Mouse (Mus musculus): ENCODE data around the gene Igfbp5. TPM values are rescaled to one million over a fixed set of nuclear protein-coding genes. Genes with fewer than 3 reads are reported as not detected.

Igfbp5 gene
- total RNA-seq, 1 experiment: 2.1 TPM

GRCm38 (mm10) chr1:72839791-72840190 is 34.9 kb downstream of the Igfbp5 start:
- Histone ChIP-seq H3K9me3 (ENCODE audit: control insufficient read depth, insufficient read depth, low read depth, low read length) (no peaks in the 10 kb centered on the region), H3K9ac (ENCODE audit: insufficient read depth, low read depth, low read length, poor library complexity, severe bottlenecking) (no peak overlapping the region), H3K27ac (ENCODE audit: insufficient read depth, low read depth, low read length, poor library complexity, severe bottlenecking) (no peak overlapping the region), H3K4me1 (ENCODE audit: control insufficient read depth in 2 of 2, insufficient read depth in 2 of 2, low read length in 2 of 2, poor library complexity in 1 of 2) (peaks cover 4 to 9% of the 10 kb centered on the region in 2 experiments; a peak in 3 of 4 replicates), H3K4me3 (ENCODE audit: insufficient read depth in 1 of 2, low read depth in 1 of 2, low read length in 2 of 2, poor library complexity in 1 of 2, severe bottlenecking in 1 of 2) (no peak overlapping the region), H3K36me3 (ENCODE audit: control insufficient read depth, insufficient read depth, low read length, poor library complexity, severe bottlenecking) (peaks cover 50% of the 10 kb centered on the region)
- DNase-seq (ENCODE audit: low read depth, low spot score): no peak
- no peak for TF ChIP-seq ZNF384 (IDR thresholded peaks at IDR 0.05; ENCODE audit: low read depth, low read length)
- TF ChIP-seq HCFC1 (IDR thresholded peaks at IDR 0.05; ENCODE audit: borderline replicate concordance, insufficient read depth, low read length): no peak
- no peak for TF ChIP-seq MAFK (IDR thresholded peaks at IDR 0.05; ENCODE audit: insufficient read depth, low read depth, low read length)
- no peak for TF ChIP-seq CHD2 (IDR thresholded peaks at IDR 0.05; ENCODE audit: low read depth, low read length)
- TF ChIP-seq ZC3H11A (IDR thresholded peaks at IDR 0.05; ENCODE audit: borderline replicate concordance, low read depth, low read length): no peak
- in situ Hi-C loops (cut with MboI; ENCODE audit: low sequenced_read_pairs in 2 of 2, unreplicated experiment in 2 of 2): no loop called here

DNA sequence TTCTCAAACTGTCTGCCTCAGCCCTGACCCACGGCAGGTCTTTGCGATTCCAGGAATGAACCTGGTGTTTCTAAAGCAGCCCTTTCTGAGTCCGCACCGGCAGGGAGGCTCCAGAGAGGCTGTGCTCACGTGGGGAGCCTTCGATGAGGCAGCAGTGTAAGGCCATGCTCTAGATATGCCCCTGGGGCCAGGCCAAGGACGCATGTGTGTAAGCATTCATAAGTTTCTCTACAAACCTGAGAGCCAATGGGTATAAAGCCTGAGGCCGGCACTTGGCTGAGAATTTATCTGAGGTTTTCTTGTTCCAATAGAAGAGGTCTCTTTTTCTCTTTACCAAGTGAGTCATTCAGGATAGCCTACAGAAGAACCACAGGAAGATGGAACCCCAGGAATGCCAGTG is 35.3 kb downstream of the Igfbp5 start:
- Histone ChIP-seq H3K9ac (ENCODE audit: insufficient read depth, low read depth, low read length, poor library complexity, severe bottlenecking) (no peak overlapping the region), H3K9me3 (ENCODE audit: control insufficient read depth, insufficient read depth, low read depth, low read length) (no peaks in the 10 kb centered on the region), H3K36me3 (ENCODE audit: control insufficient read depth, insufficient read depth, low read length, poor library complexity, severe bottlenecking) (peaks cover 47% of the 10 kb centered on the region), H3K4me1 (ENCODE audit: control insufficient read depth in 2 of 2, insufficient read depth in 2 of 2, low read length in 2 of 2, poor library complexity in 1 of 2) (peaks cover 4 to 9% of the 10 kb centered on the region in 2 experiments; a peak in 3 of 4 replicates), H3K4me3 (ENCODE audit: insufficient read depth in 1 of 2, low read depth in 1 of 2, low read length in 2 of 2, poor library complexity in 1 of 2, severe bottlenecking in 1 of 2) (no peak overlapping the region), H3K27ac (ENCODE audit: insufficient read depth, low read depth, low read length, poor library complexity, severe bottlenecking) (no peak overlapping the region)
- no peak for DNase-seq (ENCODE audit: low read depth, low spot score)
- in situ Hi-C loops (cut with MboI; ENCODE audit: low sequenced_read_pairs in 2 of 2, unreplicated experiment in 2 of 2): no loop called here
- no peak for TF ChIP-seq MAFK (IDR thresholded peaks at IDR 0.05; ENCODE audit: insufficient read depth, low read depth, low read length)
- no peak for TF ChIP-seq ZC3H11A (IDR thresholded peaks at IDR 0.05; ENCODE audit: borderline replicate concordance, low read depth, low read length)
- no peak for TF ChIP-seq ZNF384 (IDR thresholded peaks at IDR 0.05; ENCODE audit: low read depth, low read length)
- TF ChIP-seq HCFC1 (IDR thresholded peaks at IDR 0.05; ENCODE audit: borderline replicate concordance, insufficient read depth, low read length): no peak
- no peak for TF ChIP-seq CHD2 (IDR thresholded peaks at IDR 0.05; ENCODE audit: low read depth, low read length)

DNA sequence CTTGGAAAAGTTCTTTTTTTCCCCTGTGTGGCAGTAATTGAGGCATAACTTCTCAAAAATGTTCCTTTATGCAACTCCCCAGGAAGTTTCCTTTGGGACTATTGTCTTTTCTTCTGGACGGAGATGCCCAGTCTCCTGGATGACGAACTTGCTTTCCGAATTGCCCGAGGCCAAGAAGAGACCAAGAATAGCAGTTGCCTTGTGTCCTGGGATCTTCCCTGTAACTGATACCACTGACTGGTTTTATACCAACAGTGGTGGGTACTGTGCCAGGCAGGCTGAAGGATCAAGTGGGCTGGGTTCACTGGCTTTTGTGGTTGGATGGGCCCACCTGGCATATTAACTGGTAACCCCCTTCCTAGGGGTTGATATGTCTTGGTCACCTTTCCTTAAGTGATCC is 41.1 kb downstream of the Igfbp5 start:
- DNase-seq (ENCODE audit: low read depth, low spot score): no peak
- Histone ChIP-seq H3K4me1 (ENCODE audit: control insufficient read depth in 2 of 2, insufficient read depth in 2 of 2, low read length in 2 of 2, poor library complexity in 1 of 2) (peaks cover 0 to 10% of the 10 kb centered on the region in 2 experiments; a peak in 2 of 4 replicates), H3K27ac (ENCODE audit: insufficient read depth, low read depth, low read length, poor library complexity, severe bottlenecking) (no peak overlapping the region), H3K9ac (ENCODE audit: insufficient read depth, low read depth, low read length, poor library complexity, severe bottlenecking) (no peak overlapping the region), H3K36me3 (ENCODE audit: control insufficient read depth, insufficient read depth, low read length, poor library complexity, severe bottlenecking) (peaks cover 60% of the 10 kb centered on the region), H3K4me3 (ENCODE audit: insufficient read depth in 1 of 2, low read depth in 1 of 2, low read length in 2 of 2, poor library complexity in 1 of 2, severe bottlenecking in 1 of 2) (no peak overlapping the region), H3K9me3 (ENCODE audit: control insufficient read depth, insufficient read depth, low read depth, low read length) (no peaks in the 10 kb centered on the region)
- no peak for TF ChIP-seq MAFK (IDR thresholded peaks at IDR 0.05; ENCODE audit: insufficient read depth, low read depth, low read length)
- no peak for TF ChIP-seq CHD2 (IDR thresholded peaks at IDR 0.05; ENCODE audit: low read depth, low read length)
- no peak for TF ChIP-seq ZC3H11A (IDR thresholded peaks at IDR 0.05; ENCODE audit: borderline replicate concordance, low read depth, low read length)
- no peak for TF ChIP-seq ZNF384 (IDR thresholded peaks at IDR 0.05; ENCODE audit: low read depth, low read length)
- no peak for TF ChIP-seq HCFC1 (IDR thresholded peaks at IDR 0.05; ENCODE audit: borderline replicate concordance, insufficient read depth, low read length)
- in situ Hi-C loops (cut with MboI; ENCODE audit: low sequenced_read_pairs in 2 of 2, unreplicated experiment in 2 of 2): no loop called here

GRCm38 (mm10) chr1:72832715-72833153 is 42.0 kb downstream of the Igfbp5 start:
- no peak overlapping the region for H3K27ac ChIP-seq (ENCODE audit: insufficient read depth, low read depth, low read length, poor library complexity, severe bottlenecking)
- peaks cover 63% of the 10 kb centered on the region for H3K36me3 ChIP-seq (ENCODE audit: control insufficient read depth, insufficient read depth, low read length, poor library complexity, severe bottlenecking)
- in situ Hi-C loops (cut with MboI; ENCODE audit: low sequenced_read_pairs in 2 of 2, unreplicated experiment in 2 of 2): no loop called here
- H3K4me3 ChIP-seq (ENCODE audit: insufficient read depth in 1 of 2, low read depth in 1 of 2, low read length in 2 of 2, poor library complexity in 1 of 2, severe bottlenecking in 1 of 2): no peak overlapping the region
- H3K9me3 ChIP-seq (ENCODE audit: control insufficient read depth, insufficient read depth, low read depth, low read length): no peaks in the 10 kb centered on the region
- no peak overlapping the region for H3K9ac ChIP-seq (ENCODE audit: insufficient read depth, low read depth, low read length, poor library complexity, severe bottlenecking)
- H3K4me1 ChIP-seq (ENCODE audit: control insufficient read depth in 2 of 2, insufficient read depth in 2 of 2, low read length in 2 of 2, poor library complexity in 1 of 2): peaks cover 0 to 15% of the 10 kb centered on the region in 2 experiments; a peak in 2 of 4 replicates
- no peak for DNase-seq (ENCODE audit: low read depth, low spot score)
- no peak for TF ChIP-seq CHD2 (IDR thresholded peaks at IDR 0.05; ENCODE audit: low read depth, low read length)
- no peak for TF ChIP-seq MAFK (IDR thresholded peaks at IDR 0.05; ENCODE audit: insufficient read depth, low read depth, low read length)
- TF ChIP-seq ZNF384 (IDR thresholded peaks at IDR 0.05; ENCODE audit: low read depth, low read length): peak; percentile 57
- TF ChIP-seq HCFC1 (IDR thresholded peaks at IDR 0.05; ENCODE audit: borderline replicate concordance, insufficient read depth, low read length): no peak
- TF ChIP-seq ZC3H11A (IDR thresholded peaks at IDR 0.05; ENCODE audit: borderline replicate concordance, low read depth, low read length): no peak

All from ES-E14 (cell line).